Mouse (Mus musculus) liver, adult 2 months (tissue): ENCODE data around the gene Dnajc11.
A peak's percentile ranks its signal among the peaks of the same experiment; 100 is the strongest.

Experiments
- CTCF ChIP-seq: fragments of 200-500 bp; IDR thresholded peaks from 2 replicates; pipeline ENCODE4 v1.5.1; 2011; ENCODE audit warnings: low read depth, low read length, control low read depth
- POLR2A ChIP-seq: fragments of 200-500 bp; IDR thresholded peaks from 2 replicates; pipeline ENCODE4 v1.6.1; 2011; ENCODE audit warnings: low read length, control low read depth; ENCODE audit not compliant: insufficient read depth; ENCODE audit errors: extremely low read depth

DNA sequence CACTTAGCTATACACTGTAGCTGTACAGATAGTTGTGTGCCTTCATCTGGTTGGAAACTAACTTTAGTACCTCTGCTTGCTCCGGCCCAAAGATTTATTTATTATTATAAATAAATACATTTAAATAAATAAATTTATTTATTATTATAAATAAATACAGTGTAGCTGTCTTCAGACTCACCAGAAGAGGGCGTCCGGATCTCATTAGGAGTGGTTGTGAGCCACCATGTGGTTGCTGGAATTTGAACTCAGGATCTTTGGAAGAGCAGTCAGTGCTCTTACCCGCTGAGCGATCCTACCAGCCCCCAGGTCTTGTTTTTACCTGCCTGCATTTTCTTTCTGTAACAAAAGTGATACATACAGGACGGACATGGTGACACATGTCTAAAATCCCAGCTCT lies 72.6 kb downstream of the Dnajc11 start:
- no peak for TF ChIP-seq POLR2A
- TF ChIP-seq CTCF: peak; percentile 12; the same call in 1 of the 2 replicates
